Mouse (Mus musculus) heart, adult 18-20 months (tissue): ENCODE data around the gene Arhgef40. TPM values are rescaled to one million over a fixed set of nuclear protein-coding genes. Genes with fewer than 3 reads are reported as not detected.
A peak's percentile ranks its signal among the peaks of the same experiment; 100 is the strongest.
"Not testable (repeated sequence)": the region's sequence is repeated elsewhere in the genome, so short reads cannot be mapped to it uniquely, and the experiment has no call there.

ENCODE experiments used
- DNase-seq, 2 experiments: peaks; one replicate each; pipeline ENCODE4 v3.0.0; 2021 to 2022; ENCODE audit warnings: mixed read lengths in 1 of 2
- total RNA-seq, 2 experiments: library from RNA; stranded (reverse); gene quantifications; 2 replicates each; pipeline ENCODE4 v1.2.3; 2021

The Arhgef40 gene
- total RNA-seq, 2 experiments from 2014 or later, result 24.1 to 25.2 TPM

DNA sequence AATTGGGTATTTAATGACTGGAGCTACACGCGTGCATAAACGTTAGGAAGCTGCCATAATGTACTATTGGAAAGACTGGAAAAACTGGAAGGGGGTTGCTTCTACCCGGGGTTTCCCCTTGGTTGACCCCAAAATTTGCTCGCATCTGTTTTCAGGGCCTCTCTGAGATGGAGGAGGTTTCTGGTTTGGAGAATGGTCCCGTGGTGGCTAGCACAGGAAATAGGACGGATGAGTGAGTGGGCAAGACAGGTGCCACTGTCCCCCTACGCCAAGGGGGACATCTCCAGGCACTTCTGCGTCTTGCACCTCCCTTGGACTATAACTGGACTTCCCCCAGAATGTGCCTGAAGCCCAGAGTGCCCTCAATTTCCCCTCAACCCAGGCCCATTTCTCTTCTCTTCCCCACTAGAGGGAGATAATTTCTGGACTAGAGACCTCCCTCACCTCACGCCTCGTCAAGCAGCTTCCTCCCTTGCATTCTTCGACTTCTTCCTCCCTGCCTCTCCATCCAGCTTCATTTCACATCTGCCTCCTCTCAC lies 34.6 kb downstream of the Arhgef40 start:
- DNase-seq, result no peak

DNA sequence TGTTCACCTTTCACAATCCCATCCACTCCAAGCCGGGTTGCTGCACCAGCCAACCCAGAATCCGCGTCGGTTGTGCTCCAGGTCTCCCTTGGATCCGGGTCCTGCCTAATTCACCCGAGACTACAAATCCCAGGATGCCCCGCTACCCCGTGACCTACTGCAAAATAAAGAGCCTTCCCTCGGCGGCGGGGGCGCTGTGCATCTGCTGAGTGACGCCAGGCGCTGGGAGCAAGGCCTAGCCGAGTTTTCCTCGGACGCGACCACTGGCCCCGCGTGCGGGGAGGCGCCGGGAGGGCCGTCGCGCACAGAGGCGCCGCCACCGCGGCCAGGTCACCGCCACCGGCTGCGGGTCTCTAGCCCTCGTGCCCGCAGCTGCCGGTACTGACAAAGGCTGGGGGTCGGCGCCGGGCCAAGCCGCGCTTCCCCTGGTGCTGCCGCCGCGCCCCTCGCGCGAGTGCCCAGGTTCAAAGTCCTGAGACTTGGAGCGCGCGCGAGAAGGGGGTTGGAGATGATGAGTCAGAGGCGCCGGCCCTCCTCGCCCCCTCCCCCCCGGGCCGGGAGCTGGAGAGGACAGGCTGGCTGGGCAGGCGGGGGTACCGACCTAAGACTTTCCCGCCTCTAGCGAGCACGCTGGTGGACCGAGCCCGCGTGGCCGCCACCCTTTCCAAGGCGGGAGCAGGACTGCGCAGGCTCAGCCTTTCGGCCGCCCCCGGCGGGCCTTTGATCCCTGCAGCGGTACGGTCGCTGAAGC lies 35.2 kb downstream of the Arhgef40 start:
- DNase-seq, result peak; percentile 98

DNA sequence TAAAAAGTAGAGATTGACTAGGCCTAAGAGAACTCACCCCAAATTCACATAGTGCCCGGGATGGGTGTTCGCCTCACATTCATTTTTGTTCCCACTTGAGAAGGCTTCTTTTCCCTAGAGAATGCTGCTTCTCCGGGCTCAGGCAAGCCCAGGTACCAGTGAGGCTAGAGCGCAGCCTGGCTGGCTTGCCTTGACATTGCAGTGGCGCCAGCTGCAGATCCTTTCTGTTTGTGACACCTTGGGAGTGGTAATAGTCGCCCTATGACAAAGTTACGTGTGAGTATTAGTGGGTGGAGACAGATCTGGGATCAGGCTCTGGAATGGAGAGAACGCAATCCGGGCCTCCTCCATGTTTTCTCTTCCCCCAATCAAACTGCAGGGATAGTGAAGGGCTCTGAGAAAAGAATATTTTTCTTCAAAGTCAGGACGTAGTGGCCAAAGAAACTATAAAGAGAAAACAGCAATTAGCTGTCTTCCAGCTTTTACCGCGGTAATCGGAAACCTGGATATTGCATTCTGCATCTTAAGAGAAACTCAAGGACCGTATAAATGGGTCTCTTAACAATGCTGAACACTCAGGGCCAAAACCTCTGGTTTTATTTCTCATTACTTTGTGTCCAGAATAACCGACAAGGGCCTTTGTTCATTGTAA lies 36.1 kb downstream of the Arhgef40 start, which contains the start of gene Zfp219:
Gene Zfp219 (minus strand): TSS at position 248 of the 652 bp plus-strand sequence.
- peak; percentile 84 to 89 for DNase-seq

DNA sequence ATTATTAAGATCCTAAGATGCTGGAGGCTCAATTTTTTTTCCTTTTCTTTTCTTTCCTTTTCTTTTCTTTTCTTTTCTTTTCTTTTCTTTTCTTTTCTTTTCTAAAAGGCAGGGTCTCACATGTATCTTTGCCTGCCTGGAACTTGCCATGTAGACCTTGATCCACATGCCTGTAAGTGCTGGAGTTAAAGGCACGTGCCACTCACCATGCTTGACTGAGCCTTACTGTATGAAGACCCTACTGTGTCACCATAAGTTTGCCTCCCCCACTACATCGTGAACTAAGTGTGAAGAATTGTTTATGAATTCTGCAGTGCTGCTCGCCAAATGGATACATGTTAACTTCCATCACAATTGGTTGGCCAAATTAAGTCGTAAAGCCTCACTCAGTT lies 36.6 kb downstream of the Arhgef40 start:
- DNase-seq, result peak in 1 of 2 experiments; percentile 8

DNA sequence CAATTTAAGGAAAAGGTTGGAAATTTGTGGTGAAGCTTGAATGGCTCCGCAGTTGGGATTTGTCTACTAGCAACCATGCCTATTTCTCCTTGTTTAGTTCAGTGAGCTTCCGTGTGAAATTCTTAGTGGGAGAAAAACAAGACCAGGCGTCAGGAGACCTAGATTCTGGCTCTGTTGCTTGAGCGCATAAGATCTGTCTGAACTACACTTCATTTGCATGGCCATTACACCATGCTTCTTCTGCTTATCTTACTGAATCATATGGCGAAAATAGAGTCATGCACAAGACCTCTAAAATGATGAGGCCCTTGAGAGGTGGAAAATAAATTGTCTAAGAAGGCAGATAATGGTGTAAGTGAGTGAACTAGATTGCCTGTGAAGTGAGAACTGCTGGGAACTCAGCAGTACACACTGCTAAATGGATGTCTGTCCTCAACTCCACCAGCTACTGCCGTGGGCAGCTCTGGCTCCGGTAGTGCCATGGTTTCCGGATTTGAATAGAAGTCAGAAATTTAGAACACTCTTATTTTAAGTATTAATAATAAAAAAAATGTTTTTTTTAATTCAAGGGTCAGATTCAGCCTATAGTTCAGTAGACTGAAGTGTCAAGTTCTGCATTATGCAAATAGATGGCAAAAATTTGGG lies 37.2 kb downstream of the Arhgef40 start:
- no peak for DNase-seq

DNA sequence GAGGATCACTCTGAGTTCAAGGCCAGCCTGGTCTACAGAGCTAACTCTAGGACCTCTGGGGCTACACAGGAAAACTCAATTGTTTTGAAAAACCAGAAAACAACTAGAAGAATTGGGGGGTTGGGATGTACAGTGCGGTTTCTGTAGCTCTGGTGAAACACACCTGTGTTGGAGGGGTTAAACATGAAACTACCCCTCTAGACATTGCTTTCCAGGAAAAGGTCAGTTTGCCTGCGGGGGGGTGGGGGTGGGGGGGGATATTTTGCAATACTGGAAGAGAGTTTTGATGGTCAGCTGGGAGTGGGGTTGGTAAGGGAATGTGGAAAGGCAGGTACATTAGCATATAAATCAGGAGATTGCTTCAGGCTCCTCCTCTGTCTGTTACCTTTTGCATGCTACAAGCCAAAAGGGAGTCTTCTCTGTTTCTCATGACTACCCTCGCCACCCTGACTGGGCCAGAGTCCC lies 37.8 kb downstream of the Arhgef40 start:
- DNase-seq, result peak in 1 of 2 experiments; percentile 35

DNA sequence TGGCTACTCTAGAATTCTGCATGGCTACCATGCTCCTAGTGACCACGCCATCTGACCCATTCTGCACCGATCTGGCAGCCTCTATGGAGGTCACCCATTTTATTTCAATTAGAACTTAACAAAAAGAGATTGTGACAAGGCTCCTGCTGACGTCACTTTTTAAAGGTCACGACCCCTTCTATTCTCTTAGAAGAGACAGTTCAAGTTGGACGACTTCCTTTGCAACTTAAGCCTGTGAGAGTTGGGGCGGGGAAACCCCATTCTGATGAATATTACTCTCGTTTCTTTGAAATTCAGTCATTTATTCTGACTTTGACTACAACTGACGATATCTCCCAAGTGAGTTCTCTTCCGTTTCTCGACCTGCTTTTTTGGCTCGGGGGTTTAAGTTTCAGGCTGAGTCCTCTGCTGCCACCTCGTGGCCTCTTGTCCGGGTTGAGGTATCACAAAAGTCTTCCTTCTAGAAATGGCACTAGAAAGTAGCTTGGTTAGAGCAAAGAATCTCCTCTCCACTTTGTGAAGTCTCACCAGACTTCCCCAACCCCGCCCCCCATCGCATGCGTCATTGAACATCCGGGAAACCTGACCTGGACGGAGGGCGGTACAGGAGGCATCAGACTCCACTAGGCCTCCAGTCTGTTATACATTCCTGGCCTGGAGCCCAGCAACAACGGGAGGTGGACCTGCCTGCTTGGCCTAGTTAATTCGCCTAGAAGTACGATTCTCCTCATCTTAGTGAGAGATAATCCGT lies 38.4 kb downstream of the Arhgef40 start:
- peak; percentile 88 to 94 for DNase-seq

DNA sequence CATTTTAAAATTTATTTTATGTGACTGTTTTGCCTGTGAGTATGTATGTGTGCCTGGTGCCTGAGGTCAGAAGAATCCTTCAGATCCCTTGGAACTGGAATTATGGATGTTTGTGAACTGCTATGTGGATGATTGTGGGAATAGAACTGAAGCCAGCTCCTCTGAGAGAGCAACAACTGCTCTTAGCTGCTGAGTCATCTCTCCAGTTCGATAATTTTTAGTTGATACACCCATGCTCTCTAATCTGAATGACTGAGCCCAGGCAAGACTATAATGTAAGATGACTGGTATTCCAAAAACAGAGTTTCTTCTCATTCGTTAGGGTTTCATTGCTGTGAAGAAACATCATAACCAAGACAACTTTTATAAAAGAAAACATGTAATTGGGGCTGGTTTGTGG lies 39.6 kb downstream of the Arhgef40 start:
- DNase-seq, result no peak

DNA sequence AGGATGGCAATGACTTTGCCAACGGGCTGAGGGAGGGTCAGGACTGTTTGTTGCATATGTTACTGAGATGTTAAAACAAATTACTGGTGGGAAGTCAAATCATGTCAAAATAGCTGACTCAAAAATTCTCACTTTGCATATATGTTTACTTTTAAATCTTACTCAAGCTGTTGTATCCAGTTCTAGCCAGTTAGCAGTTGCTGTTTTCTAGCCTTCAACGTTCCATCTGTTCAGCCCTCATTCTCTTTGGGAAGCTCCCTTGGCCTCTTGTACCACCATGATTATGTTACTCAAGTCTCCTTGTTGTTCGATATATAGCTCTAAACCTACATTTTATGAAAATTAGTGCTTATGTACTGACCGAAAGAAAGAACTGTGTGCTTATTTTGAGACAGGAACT lies 41.8 kb downstream of the Arhgef40 start:
- DNase-seq, result no peak

DNA sequence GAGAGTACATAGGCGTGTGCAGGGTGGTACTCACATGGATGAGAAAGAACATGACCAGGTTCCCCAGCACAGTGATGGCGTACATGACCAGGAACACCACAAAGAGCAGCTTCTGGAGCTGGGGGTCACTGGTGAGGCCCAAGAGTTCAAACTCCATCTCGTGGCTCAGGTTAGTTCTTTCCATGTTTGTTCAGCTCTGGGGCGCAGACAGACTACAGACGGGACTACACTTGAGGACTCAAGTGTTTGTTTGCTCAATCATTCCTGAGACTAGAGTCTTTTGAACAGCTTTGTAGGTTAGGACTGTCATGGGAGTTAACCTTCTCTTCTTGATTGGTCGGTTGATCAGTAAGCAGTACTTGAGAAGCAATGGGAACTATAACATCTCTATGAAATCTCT lies 51.4 kb downstream of the Arhgef40 start:
- DNase-seq, result no peak

DNA sequence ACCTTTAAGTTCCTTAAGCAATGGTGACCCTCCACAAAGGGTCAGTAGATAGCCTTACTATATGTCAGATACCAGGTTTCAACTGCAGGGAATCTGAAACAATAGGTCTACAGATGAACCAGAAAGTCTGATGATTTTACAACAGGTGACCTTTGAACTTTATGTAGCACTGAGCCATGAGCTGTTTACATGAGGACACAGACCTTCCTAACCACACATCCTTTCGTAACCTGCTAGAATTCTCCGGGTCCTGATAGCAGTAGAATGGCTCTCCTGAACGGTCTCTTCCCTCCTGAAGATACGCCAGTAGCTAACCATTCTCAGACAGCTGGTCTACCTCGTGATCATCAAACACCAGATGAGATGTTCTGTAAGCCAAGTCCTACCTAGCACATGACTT lies 54.8 kb downstream of the Arhgef40 start:
- DNase-seq, result no peak

DNA sequence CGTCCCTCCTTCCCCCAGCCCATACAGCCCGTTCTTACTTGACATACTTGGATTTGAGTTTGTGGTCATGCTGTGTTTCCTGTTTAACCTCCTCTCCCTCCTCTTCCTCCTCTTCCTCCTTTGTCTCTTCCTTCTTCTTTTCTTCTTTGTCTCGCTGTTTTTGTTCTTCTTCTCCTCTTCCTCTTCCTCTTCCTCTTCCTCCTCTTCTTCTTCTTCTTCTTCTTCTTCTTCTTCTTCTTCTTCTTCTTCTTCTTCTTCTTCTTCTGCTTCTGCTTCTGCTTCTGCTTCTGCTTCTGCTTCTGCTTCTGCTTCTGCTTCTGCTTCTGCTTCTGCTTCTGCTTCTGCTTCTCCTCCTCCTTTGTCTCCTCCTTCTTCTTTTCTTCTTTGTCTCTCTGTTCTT lies 57.8 kb downstream of the Arhgef40 start, which contains the start of gene Olfr221:
Gene Olfr221 (minus strand): TSS at position 101 of the 400 bp plus-strand sequence.
- DNase-seq, result not testable (repeated sequence)

DNA sequence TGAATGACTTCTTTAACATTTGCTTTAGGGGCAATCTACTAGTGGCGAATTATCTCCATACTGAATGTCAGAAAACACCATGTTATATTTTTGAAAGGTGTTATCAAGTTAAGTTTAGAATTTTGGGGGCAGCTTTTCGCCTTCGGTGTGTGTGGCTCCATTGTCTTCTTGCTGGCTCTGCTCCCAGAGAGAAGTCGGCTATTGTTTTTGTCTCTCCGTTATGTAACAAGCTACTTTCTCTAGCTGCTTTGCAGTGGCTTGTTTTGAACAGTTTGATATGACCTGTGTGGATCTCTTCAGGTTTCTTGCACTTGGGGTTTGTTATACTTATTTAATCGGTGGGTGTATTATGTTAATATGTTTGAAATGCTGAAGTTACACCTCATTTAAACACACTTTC lies 58.9 kb downstream of the Arhgef40 start:
- DNase-seq, result peak in 1 of 2 experiments; percentile 23

DNA sequence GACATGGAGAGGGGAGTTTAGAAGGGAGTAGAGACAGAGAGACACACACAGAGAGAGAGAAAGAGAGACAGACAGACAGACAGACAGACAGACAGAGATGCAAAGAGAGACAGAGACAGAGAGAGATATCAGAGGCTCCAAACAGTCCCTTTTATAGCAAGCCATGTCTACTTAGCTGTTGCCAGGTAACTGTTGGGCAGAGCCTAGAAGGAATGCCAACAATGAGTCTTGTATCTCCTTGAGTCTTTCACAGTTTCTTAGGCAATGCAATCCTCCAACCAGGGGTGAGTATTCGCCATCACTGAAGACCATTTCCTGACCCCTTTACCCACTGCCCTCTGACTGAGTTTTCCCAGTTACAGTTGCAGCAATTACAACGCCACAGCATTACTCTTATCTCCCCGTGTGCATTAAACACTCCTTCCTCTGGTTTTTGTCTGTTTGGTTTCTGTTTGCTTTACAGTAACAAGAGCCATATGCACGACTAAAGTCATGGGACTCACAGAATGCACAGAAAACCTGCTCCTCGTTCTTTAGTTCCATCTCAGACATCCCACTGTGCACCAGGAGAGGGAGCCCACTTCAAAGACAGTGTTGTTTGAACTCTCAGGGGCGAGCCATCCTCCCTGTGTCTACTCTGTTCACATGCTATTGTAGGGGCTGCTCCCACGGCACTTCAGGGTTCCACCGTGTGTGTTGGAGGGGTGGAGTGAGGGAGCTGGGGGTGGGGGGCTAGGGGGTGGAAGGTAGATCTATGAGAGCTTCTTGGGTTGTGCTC lies 60.6 kb downstream of the Arhgef40 start:
- DNase-seq, result no peak

DNA sequence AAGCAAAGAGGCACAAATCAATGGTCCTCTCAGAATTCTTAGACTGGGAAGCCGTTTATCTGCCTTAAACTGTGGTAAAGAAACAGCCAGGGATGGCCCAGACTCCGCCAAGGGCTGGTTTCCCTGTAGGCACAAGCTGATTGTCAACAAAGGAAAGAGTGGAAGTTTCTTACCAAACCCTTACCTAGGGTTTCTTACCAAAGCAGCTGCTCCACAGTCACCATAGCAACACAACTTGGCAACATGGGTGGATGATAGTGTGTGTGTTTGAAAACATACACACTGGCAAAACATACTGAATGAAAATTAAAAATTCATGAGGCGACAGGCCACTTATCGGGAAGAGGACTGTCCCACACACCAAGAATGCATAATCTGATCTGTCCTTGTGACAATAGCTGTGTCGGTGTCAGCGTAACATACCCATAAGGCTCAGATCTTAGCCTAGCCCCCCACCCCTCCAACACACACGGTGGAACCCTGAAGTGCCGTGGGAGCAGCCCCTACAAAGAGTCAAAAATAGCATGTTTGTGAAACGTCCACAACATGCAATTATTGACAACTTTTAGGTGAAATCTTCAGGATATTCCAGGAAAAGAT lies 61.5 kb downstream of the Arhgef40 start:
- DNase-seq, result no peak

DNA sequence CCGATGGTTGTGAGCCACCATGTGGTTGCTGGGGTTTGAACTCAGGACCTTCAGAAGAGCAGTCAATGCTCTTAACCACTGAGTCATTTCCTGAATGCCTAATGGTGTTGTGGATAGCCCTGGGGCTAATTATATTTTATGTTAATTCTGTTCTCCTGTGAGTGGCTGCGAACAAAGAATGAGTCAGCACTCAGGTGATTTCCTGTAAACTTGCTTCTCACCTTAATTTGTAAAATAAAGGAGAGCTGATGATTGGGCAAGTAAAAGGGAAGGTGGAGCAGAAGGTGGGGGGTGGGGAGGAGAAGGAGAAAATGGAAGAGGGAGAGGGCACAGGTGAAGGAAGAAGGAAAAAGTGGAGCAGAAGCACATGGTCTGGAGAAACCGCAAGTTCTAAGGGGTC lies 68.2 kb downstream of the Arhgef40 start:
- not testable (repeated sequence) for DNase-seq
